Mouse (Mus musculus): Measurements from ENCODE around the gene Gpbp1l1. TPM values are rescaled to one million over a fixed set of nuclear protein-coding genes. Genes with fewer than 3 reads are reported as not detected.
A peak's percentile ranks its signal among the peaks of the same experiment; 100 is the strongest.

The Gpbp1l1 gene
- total RNA-seq, 2 experiments from 2014 or later = 45.2 to 49.3 TPM

- DNase-seq (ENCODE audit: low spot score in 2 of 2) = peak; percentile 75 to 92
These were observed 70.5 kb downstream of the Gpbp1l1 start, which contains the start of gene Nasp for GRCm38 (mm10) chr4:116627722-116628662. Nasp (minus strand) TSS chr4:116627941.

GRCm38 (mm10) chr4:116635197-116635596 is 77.7 kb downstream of the Gpbp1l1 start:
- no peak for DNase-seq (ENCODE audit: low spot score in 2 of 2)

- no peak for DNase-seq (ENCODE audit: low spot score in 2 of 2)
These were observed 81.4 kb downstream of the Gpbp1l1 start for GRCm38 (mm10) chr4:116638821-116639220.

GRCm38 (mm10) chr4:116642071-116642470 is 84.6 kb downstream of the Gpbp1l1 start:
- DNase-seq (ENCODE audit: low spot score in 2 of 2) = no peak

Other genes starting within 250 kb of the Gpbp1l1 start
- 10 to 100 TPM; 94.1 to 97.6 TPM for gene Mast2, start 93.5 kb upstream of the Gpbp1l1 start, total RNA-seq (2021)
- 10 to 100 TPM; 17.1 to 19.4 TPM for gene Ipp, start 50.1 kb upstream of the Gpbp1l1 start, total RNA-seq (2021)
- gene Tmem69, start 1.7 kb upstream of the Gpbp1l1 start, total RNA-seq (2021) = 10 to 100 TPM; 12.3 to 13.0 TPM
- 1 to 10 TPM; 4.6 to 4.8 TPM for gene Ccdc17, start 39.0 kb downstream of the Gpbp1l1 start, total RNA-seq (2021)
- 10 to 100 TPM; 24.5 to 25.4 TPM for gene Nasp, start 70.3 kb downstream of the Gpbp1l1 start, total RNA-seq (2021)
- gene Akr1a1, start 94.0 kb downstream of the Gpbp1l1 start, total RNA-seq (2021) = 100 to 1,000 TPM; 395 to 397 TPM
- gene Prdx1, start 127.9 kb downstream of the Gpbp1l1 start, total RNA-seq (2021) = 100 to 1,000 TPM; 153 to 155 TPM
- 10 to 100 TPM; 17.0 TPM for gene Mmachc, start 150.7 kb downstream of the Gpbp1l1 start, total RNA-seq (2021)
- gene Ccdc163, start 150.9 kb downstream of the Gpbp1l1 start, total RNA-seq (2021) = 1 to 10 TPM; 4.6 to 7.8 TPM
- 1 to 10 TPM; 3.7 TPM for gene Tesk2, start 163.3 kb downstream of the Gpbp1l1 start, total RNA-seq (2021)
- gene Toe1, start 250.0 kb downstream of the Gpbp1l1 start, total RNA-seq (2021) = 10 to 100 TPM; 12.9 TPM